Mouse (Mus musculus) neural tube, embryonic 11.5 days (tissue): ENCODE measurements at regions not wholly inside any gene's neighbourhood (a gene's known extent, or its start where the extent isn't known, plus 50 kb on each side); places are given as distances from the start of the nearest gene placed in this dataset.
A peak's percentile ranks its signal among the peaks of the same experiment; 100 is the strongest.

ENCODE experiments used
- ATAC-seq: fragments of 200-750 bp; cut with Nextera tagmentation; 2 replicates; pipeline ENCODE4 v1.8.0; 2017; ENCODE audit warnings: moderate number of reproducible peaks, mild to moderate bottlenecking, moderate TSS enrichment, moderate library complexity; ENCODE audit not compliant: insufficient read depth, low FRiP score, low TSS enrichment
- DNase-seq: peaks from one replicate; pipeline ENCODE4 v3.0.0-alpha.2; 2015; ENCODE audit warnings: low spot score
- H3K27ac ChIP-seq: fragments of 300-500 bp; sonication (generic); 2 replicates; pipeline ENCODE4 v1.5.1; 2014; ENCODE audit warnings: low read depth, mild to moderate bottlenecking, low read length
- H3K27me3 ChIP-seq: fragments of 300-500 bp; sonication (generic); 2 replicates; pipeline ENCODE4 v1.6.1; 2014; ENCODE audit warnings: mild to moderate bottlenecking, low read length, mixed read lengths; ENCODE audit not compliant: control insufficient read depth, insufficient read depth
- H3K36me3 ChIP-seq: fragments of 300-500 bp; sonication (generic); 2 replicates; pipeline ENCODE4 v1.6.1; 2014; ENCODE audit warnings: mild to moderate bottlenecking, low read length, moderate library complexity, mixed read lengths; ENCODE audit not compliant: control insufficient read depth, insufficient read depth
- H3K4me1 ChIP-seq: fragments of 300-500 bp; sonication (generic); 2 replicates; pipeline ENCODE4 v1.6.1; 2014; ENCODE audit warnings: low read length, mixed read lengths; ENCODE audit not compliant: control insufficient read depth, insufficient read depth
- H3K4me2 ChIP-seq: fragments of 300-500 bp; sonication (generic); 2 replicates; pipeline ENCODE4 v1.6.1; 2014; ENCODE audit warnings: low read depth, mild to moderate bottlenecking, moderate library complexity
- H3K4me3 ChIP-seq: fragments of 300-500 bp; sonication (generic); 2 replicates; pipeline ENCODE4 v1.5.1; 2014; ENCODE audit warnings: low read depth, low read length
- H3K9ac ChIP-seq: fragments of 300-500 bp; sonication (generic); 2 replicates; pipeline ENCODE4 v1.6.1; 2014; ENCODE audit warnings: mild to moderate bottlenecking, low read length
- H3K9me3 ChIP-seq: fragments of 300-500 bp; sonication (generic); 2 replicates; pipeline ENCODE4 v1.6.1; 2016; ENCODE audit warnings: low read length; ENCODE audit not compliant: control insufficient read depth
- WGBS: fragments of 180-500 bp; shearing (Covaris S2); extraction: QIAGEN DNeasy Blood & Tissue Kit; methylation state at CpG from one replicate; pipeline ENCODE4 v1.1.7; 2014; 5-methylcytosine and 5-hydroxymethylcytosine counted together

DNA sequence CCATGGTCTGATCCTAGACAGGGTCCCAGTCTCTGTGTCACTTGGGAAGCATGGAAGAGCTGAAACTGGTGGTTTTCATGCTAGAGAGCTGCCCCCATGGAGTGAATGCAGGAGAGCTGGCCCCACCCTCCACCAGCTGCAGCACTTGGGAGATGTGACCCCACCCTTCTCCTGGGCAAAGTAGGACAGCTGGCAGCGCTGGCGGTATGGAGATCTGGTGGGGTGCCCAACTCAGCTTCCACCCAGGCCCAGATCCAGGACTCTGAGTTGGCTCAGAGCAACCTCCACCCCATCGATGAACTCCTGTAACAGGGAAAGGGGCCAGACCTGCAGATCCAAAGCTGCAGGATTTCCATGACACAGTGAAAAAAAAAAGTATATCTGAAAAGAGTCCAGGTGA, 115.3 kb upstream of the Flrt2 start:
- no peak for ATAC-seq
- no peak overlapping the region for H3K4me2 ChIP-seq

DNA sequence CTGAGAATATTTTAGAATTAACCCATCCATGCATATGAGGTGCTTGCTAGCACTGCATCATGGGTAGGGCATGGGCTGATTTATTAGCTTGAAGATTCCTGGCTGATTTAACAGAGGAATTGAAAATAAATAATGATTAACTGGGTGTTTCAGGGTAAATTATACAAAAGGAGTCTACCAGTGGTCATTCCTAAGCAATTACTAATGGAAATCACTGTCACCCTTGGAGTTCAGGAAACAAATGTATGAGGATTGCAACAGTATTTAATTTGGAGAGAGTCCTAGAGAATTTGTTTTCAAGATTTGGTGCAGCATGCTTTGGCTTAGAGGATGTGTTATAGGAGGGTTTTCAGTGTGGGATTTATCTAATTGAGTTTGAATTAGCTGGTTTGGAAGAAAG, 103.0 kb upstream of the Flrt2 start:
- Histone ChIP-seq H3K9me3 (no peaks in the 10 kb centered on the region), H3K9ac (no peak overlapping the region), H3K4me3 (no peak overlapping the region), H3K4me1 (no peaks in the 10 kb centered on the region), H3K27me3 (no peaks in the 10 kb centered on the region), H3K36me3 (no peaks in the 10 kb centered on the region), H3K27ac (no peak overlapping the region), H3K4me2 (no peak overlapping the region)
- no peak for ATAC-seq
- DNase-seq, result no peak

More for the DNA sequence above, 115.3 kb upstream of the Flrt2 start:
- no peak overlapping the region for H3K9ac ChIP-seq
- no peaks in the 10 kb centered on the region for H3K9me3 ChIP-seq
- DNase-seq, result no peak
- H3K4me3 ChIP-seq, result no peak overlapping the region
- no peak overlapping the region for H3K27ac ChIP-seq
- WGBS, result 83% methylated on average over 3 of the region's 3 CpGs
- H3K27me3 ChIP-seq, result no peaks in the 10 kb centered on the region
- no peaks in the 10 kb centered on the region for H3K36me3 ChIP-seq
- no peaks in the 10 kb centered on the region for H3K4me1 ChIP-seq

DNA sequence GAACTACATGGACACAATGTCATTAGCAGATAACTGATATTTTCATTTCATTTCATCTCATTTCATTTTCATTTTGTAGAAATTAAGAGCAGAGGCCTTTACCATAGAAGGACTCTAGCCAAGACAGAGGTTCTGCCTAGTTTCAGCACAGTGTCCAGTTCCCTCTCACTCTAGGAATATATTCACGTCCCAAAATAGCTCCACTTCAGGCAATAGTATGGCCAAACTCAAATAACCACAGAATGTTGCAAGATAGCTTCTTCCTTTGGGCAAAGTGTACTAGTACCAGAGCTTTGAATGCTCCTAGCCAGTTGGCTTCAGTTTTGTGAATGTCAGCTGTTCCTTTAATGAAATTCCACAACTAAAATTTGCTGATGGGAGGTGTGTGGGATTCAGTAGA, 72.7 kb upstream of the Flrt2 start:
- Histone ChIP-seq H3K9me3 (no peaks in the 10 kb centered on the region), H3K4me2 (no peak overlapping the region), H3K27ac (no peak overlapping the region), H3K27me3 (no peaks in the 10 kb centered on the region), H3K4me3 (no peak overlapping the region), H3K4me1 (no peaks in the 10 kb centered on the region), H3K36me3 (no peaks in the 10 kb centered on the region), H3K9ac (no peak overlapping the region)
- no peak for DNase-seq
- ATAC-seq, result no peak
- 85% methylated on average over 1 of the region's 1 CpGs for WGBS

DNA sequence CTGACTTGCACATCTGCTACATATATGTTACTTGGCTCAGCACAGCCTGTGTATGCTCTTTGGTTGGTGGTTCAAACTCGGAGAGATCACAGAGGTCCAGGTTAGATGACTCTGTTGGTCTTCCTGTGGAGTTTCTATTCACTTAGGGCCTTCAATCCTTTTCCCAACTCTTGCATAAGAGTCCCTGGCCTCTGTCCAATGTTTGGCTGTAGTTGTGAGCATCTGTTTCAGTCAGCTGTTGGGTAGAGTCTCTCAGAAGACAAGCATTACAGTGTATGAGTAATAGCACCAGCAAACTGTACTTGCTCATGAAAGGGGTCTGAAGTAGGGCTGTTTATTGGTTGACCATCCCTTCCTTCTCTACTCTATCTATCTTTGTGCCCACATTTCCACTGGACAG, 61.0 kb upstream of the Flrt2 start:
- H3K4me3 ChIP-seq, result no peak overlapping the region
- no peaks in the 10 kb centered on the region for H3K27me3 ChIP-seq
- no peaks in the 10 kb centered on the region for H3K36me3 ChIP-seq
- DNase-seq, result no peak
- no peak overlapping the region for H3K27ac ChIP-seq
- 74% methylated on average over 1 of the region's 1 CpGs for whole genome bisulfite sequencing
- no peaks in the 10 kb centered on the region for H3K9me3 ChIP-seq
- no peaks in the 10 kb centered on the region for H3K4me1 ChIP-seq
- no peak overlapping the region for H3K9ac ChIP-seq
- H3K4me2 ChIP-seq, result no peak overlapping the region
- ATAC-seq, result no peak

DNA sequence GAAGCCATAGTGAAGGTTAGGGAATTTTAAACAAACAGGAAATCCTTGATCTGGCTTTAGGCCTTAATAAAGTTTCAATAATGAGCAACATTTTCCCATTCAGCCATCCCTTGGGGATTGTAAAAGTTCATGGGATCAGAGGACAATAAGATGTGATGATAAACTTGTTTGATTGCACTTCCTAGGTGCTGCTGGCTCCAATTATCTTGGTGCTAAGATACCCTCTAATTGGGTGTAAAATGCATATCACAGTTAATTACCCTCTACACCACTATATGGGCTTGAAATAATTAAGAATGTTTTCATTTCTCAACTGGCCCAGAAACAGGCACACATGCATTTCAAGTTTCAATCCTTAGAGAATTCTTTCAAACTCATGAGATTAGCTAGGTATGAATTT, 55.4 kb upstream of the Flrt2 start:
- ATAC-seq (no peak), DNase-seq (no peak)
- Histone ChIP-seq H3K4me3 (no peak overlapping the region), H3K9me3 (no peaks in the 10 kb centered on the region), H3K9ac (no peak overlapping the region), H3K36me3 (no peaks in the 10 kb centered on the region), H3K4me1 (no peaks in the 10 kb centered on the region), H3K27me3 (no peaks in the 10 kb centered on the region), H3K4me2 (no peak overlapping the region), H3K27ac (no peak overlapping the region)

DNA sequence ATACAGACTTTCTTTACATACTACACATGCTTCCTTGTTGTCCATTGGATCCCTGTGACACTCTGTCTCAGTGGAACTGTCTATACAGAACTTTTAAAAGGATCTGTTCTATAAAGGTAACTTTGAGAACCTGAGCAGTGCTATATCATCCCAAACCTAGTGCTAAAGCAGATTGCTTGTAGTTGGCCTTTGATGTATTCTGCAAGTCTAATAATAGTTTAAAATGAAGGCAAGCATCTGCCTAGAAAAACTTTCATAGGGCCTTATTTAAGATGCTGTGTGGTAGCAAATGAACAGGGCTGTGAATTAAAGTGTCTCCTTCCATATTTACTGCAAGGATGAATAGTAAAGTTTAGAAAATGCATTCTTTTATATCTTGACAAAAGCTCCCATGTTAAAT, 52.1 kb upstream of the Flrt2 start:
- ATAC-seq, result no peak
- Histone ChIP-seq H3K4me2 (no peak overlapping the region), H3K36me3 (no peaks in the 10 kb centered on the region), H3K9ac (no peak overlapping the region), H3K27me3 (no peaks in the 10 kb centered on the region), H3K4me3 (no peak overlapping the region), H3K27ac (no peak overlapping the region), H3K4me1 (no peaks in the 10 kb centered on the region), H3K9me3 (no peaks in the 10 kb centered on the region)
- no peak for DNase-seq

DNA sequence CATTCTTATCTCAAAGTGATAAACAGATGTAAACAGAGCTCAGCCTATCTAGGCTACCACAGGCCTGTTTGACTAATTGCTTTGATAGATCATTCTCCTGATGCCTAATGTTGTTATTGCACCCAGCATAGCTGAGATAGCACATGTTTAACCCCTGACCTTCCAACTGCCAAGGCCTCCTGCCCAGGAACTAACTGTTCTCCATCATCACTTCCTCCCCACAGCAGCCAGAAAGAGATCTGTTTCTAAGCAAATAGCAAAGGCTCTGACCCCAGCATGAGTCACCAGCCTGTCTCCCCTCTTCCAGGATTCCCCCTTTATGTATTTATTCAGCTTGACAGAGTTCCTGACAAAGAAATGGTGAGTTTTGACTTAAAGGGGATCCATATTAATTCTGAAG, 50.4 kb upstream of the Flrt2 start:
- ATAC-seq, result no peak
- Histone ChIP-seq H3K9me3 (no peaks in the 10 kb centered on the region), H3K4me3 (no peak overlapping the region), H3K9ac (no peak overlapping the region), H3K4me2 (no peak overlapping the region), H3K27me3 (no peaks in the 10 kb centered on the region), H3K27ac (no peak overlapping the region), H3K4me1 (no peaks in the 10 kb centered on the region), H3K36me3 (no peaks in the 10 kb centered on the region)
- peak; percentile 21 for DNase-seq
